ENCODE assay signal across 17 mouse cellular contexts in genomic region chr5:135079578-135079977, GRCm38 (mm10). TPM values are rescaled to one million over a fixed set of nuclear protein-coding genes. Genes with fewer than 3 reads are reported as not detected.
"Had no signal": no experiment of that assay in that cellular context is flagged by ENCODE, and none has a peak within 500 bp of the region (broad histone marks: within the 10 kb centered on the region; RNA-seq: fewer than 3 reads in every experiment).

No protein-coding gene starts in this region.

- H3K9me3 ChIP-seq: neural tube, embryonic 13.5 days; neural tube, embryonic 15.5 days; stomach, embryonic 15.5 days had no signal

- DNase-seq: retina, postnatal 1 day; right cerebral cortex, adult 18-20 months; right cerebral cortex, postnatal 14 days; right cerebral cortex, postnatal 25 days; right cerebral cortex, postnatal 4 days; spleen, adult 18-20 months; thymus, adult 18-20 months; thymus, adult 2 months; thymus, postnatal 14 days; thymus, postnatal 25 days; thymus, postnatal 36 days; thymus, postnatal 4 days had no signal

- H3K36me3 ChIP-seq: stomach, embryonic 15.5 days had no signal

- H3K27me3 ChIP-seq: neural tube, embryonic 13.5 days; stomach, embryonic 15.5 days had no signal

- H3K27ac ChIP-seq: neural tube, embryonic 13.5 days; neural tube, embryonic 15.5 days; stomach, embryonic 15.5 days; stomach, postnatal 0 days had no signal

- H3K9ac ChIP-seq: neural tube, embryonic 13.5 days; neural tube, embryonic 15.5 days; stomach, embryonic 15.5 days had no signal

- H3K4me3 ChIP-seq: neural tube, embryonic 13.5 days; neural tube, embryonic 15.5 days; stomach, embryonic 15.5 days had no signal

- H3K4me2 ChIP-seq: neural tube, embryonic 13.5 days; neural tube, embryonic 15.5 days; stomach, embryonic 15.5 days had no signal

RNA-seq across cellular contexts. Expression of gene Vps37d, which starts 1.5 kb away (rescaled TPM):
- total RNA-seq: neutrophil, adult 5-6 weeks had no signal

RNA-seq across cellular contexts. Expression of gene Mlxipl, which starts 10.1 kb away (rescaled TPM):
- total RNA-seq: neutrophil, adult 5-6 weeks had no signal
